Comparison of ENCODE assay signal across 8 mouse cellular contexts in the genomic region with DNA sequence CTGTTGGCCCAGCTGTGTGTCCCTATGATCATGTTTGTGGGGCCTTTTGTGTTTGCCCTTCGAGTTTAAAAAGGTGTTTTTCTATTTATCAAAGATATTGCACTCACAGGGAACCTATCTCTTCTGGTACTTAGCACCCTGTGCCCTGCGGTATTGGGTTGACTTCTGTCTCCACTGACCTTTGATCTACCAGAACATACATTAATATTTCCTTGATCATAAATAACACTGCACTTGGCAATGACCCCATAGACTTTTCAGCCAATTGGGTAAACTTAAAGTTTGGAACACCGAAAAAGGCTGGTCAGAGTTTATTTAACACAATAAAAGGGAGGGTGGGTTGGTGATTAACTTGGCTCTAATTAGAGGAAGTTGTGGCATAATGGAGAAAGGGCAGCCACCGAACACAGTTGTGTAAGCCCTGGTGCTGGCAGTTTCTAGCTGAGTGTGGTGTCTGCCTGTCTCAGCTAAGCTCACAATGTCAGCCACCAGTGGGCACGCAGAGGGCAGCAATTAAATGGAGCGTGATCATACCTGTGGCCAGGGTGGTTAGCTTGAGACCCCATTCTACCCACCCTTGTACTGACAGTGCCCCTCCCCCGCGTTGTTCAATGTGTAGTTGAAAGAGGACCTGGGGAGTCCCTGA. TPM values are rescaled to one million over a fixed set of nuclear protein-coding genes. Genes with fewer than 3 reads are reported as not detected.
DNase-seq lines count a peak whose midpoint lies in the region; ATAC-seq lines count a peak whose summit lies in the region.

No protein-coding gene starts in this region.

- 67% methylated on average over 8 of the region's 8 CpGs for WGBS in heart, embryonic 10.5 days
- 63% methylated on average over 8 of the region's 8 CpGs for WGBS in limb, embryonic 11.5 days
- 70% methylated on average over 8 of the region's 8 CpGs for WGBS in midbrain, embryonic 11.5 days

- H3K27me3 ChIP-seq in heart, embryonic 10.5 days (ENCODE audit: insufficient read depth, poor library complexity, severe bottlenecking) = no peaks in the 10 kb centered on the region
- no peaks in the 10 kb centered on the region for H3K27me3 ChIP-seq in limb, embryonic 11.5 days (ENCODE audit: control insufficient read depth, insufficient read depth, low read length)
- no peaks in the 10 kb centered on the region for H3K27me3 ChIP-seq in midbrain, embryonic 11.5 days (ENCODE audit: control insufficient read depth, insufficient read depth, low read length)

- H3K4me2 ChIP-seq in limb, embryonic 11.5 days (ENCODE audit: low read depth, severe bottlenecking) = peak overlapping the region; percentile 64
- H3K4me2 ChIP-seq in midbrain, embryonic 11.5 days = peak overlapping the region; percentile 63; the same call in 1 of the 2 replicates

- peaks cover 3% of the 10 kb centered on the region; the same call in 1 of the 2 replicates for H3K4me1 ChIP-seq in heart, embryonic 10.5 days
- H3K4me1 ChIP-seq in limb, embryonic 11.5 days (ENCODE audit: control insufficient read depth, insufficient read depth, low read length) = no peaks in the 10 kb centered on the region
- H3K4me1 ChIP-seq in midbrain, embryonic 11.5 days (ENCODE audit: control insufficient read depth, insufficient read depth, low read length) = no peaks in the 10 kb centered on the region

- H3K9ac ChIP-seq in limb, embryonic 11.5 days (ENCODE audit: low read length) = no peak overlapping the region
- H3K9ac ChIP-seq in midbrain, embryonic 11.5 days (ENCODE audit: low read length) = no peak overlapping the region

- no peak for DNase-seq in heart, embryonic 10.5 days (ENCODE audit: low spot score)
- DNase-seq in heart, postnatal 25 days (ENCODE audit: low spot score) = no peak
- peak; percentile 40 for DNase-seq in Muller cell, postnatal 12 days (ENCODE audit: inconsistent ontology term)
- no peak for DNase-seq in limb, embryonic 11.5 days (ENCODE audit: low spot score)
- peak; percentile 82 for DNase-seq in midbrain, embryonic 11.5 days (ENCODE audit: low spot score, missing footprints)
- DNase-seq in urinary bladder, postnatal 10 days (ENCODE audit: low spot score) = no peak
- no peak for DNase-seq in yolk sac, embryonic 10.5 days (ENCODE audit: low spot score)

- intact Hi-C loops in heart, postnatal 25 days (cut with DNase I) = loop anchor here (10.0 kb wide), 1 partner anchor 315 kb away; no protein-coding TSS in a partner anchor

- H3K4me3 ChIP-seq in heart, embryonic 10.5 days = peak overlapping the region; percentile 64
- H3K4me3 ChIP-seq in limb, embryonic 11.5 days (ENCODE audit: low read depth, low read length) = no peak overlapping the region; the same call in 1 of the 2 replicates
- H3K4me3 ChIP-seq in midbrain, embryonic 11.5 days (ENCODE audit: low read depth, low read length) = no peak overlapping the region

- peak; percentile 79 to 86 for ATAC-seq in hematopoietic stem cell, adult 5-6 weeks (replicated peaks in 1 of 2; ENCODE audit: insufficient read depth in 1 of 2, low FRiP score in 2 of 2, low TSS enrichment in 1 of 2, low read depth in 1 of 2, poor library complexity in 2 of 2, severe bottlenecking in 2 of 2)
- no peak for ATAC-seq in limb, embryonic 11.5 days (ENCODE audit: insufficient number of reproducible peaks, low FRiP score, low TSS enrichment, low read depth)
- ATAC-seq in midbrain, embryonic 11.5 days (ENCODE audit: low FRiP score) = peak; percentile 55

- no peak overlapping the region for H3K27ac ChIP-seq in heart, embryonic 10.5 days
- H3K27ac ChIP-seq in limb, embryonic 11.5 days (replicated peaks; ENCODE audit: low read depth, low read length) = no peak overlapping the region
- H3K27ac ChIP-seq in midbrain, embryonic 11.5 days (ENCODE audit: low read depth, low read length) = no peak overlapping the region

- no peaks in the 10 kb centered on the region for H3K36me3 ChIP-seq in heart, embryonic 10.5 days
- no peaks in the 10 kb centered on the region for H3K36me3 ChIP-seq in limb, embryonic 11.5 days (ENCODE audit: control insufficient read depth, insufficient read depth, low read length)
- H3K36me3 ChIP-seq in midbrain, embryonic 11.5 days (ENCODE audit: control insufficient read depth, insufficient read depth, low read length) = no peaks in the 10 kb centered on the region

- no peaks in the 10 kb centered on the region for H3K9me3 ChIP-seq in heart, embryonic 10.5 days
- H3K9me3 ChIP-seq in limb, embryonic 11.5 days (ENCODE audit: control insufficient read depth, low read length) = no peaks in the 10 kb centered on the region
- H3K9me3 ChIP-seq in midbrain, embryonic 11.5 days (ENCODE audit: control insufficient read depth, low read length) = no peaks in the 10 kb centered on the region

RNA-seq across cellular contexts. Expression of a gene that starts 38.5 kb away (rescaled TPM):
- polyA plus RNA-seq in heart, embryonic 10.5 days (2016; fragmentation: Nextera tagmentation; extraction: Ambion mirVana) = 34.8 and 37.7 TPM in 2 replicates
- 10 to 100 TPM; 11.0 to 12.9 TPM for total RNA-seq in heart, postnatal 25 days (2021)
- total RNA-seq in hematopoietic stem cell, adult 5-6 weeks (2017) = 46.3 TPM in 2 replicates
- 28.7 and 30.3 TPM in 2 replicates for polyA plus RNA-seq in limb, embryonic 11.5 days (2014; fragmentation: Nextera tagmentation; extraction: Ambion mirVana)
- polyA plus RNA-seq in midbrain, embryonic 11.5 days (2014; fragmentation: Nextera tagmentation; extraction: Ambion mirVana) = 37.4 and 43.1 TPM in 2 replicates

Comparison
In these comparisons a context has a peak if more than half of its experiments do, and no peak if none do; other contexts are left out.
1. DNase-seq: peak in Muller cell, postnatal 12 days (single experiment) and midbrain, embryonic 11.5 days (single experiment); none in heart, embryonic 10.5 days (single experiment), heart, postnatal 25 days (single experiment), limb, embryonic 11.5 days (single experiment), urinary bladder, postnatal 10 days (single experiment) and yolk sac, embryonic 10.5 days (single experiment).